Mouse (Mus musculus) forelimb bud, embryonic 11.5 days (tissue): ENCODE measurements around the gene Gm44965.
A peak's percentile ranks its signal among the peaks of the same experiment; 100 is the strongest.

Experiments
- DNase-seq: peaks from one replicate; pipeline ENCODE4 v3.0.0-alpha.2; 2012; ENCODE audit warnings: low read depth, low spot score

Gm44965 gene

GRCm38 (mm10) chr6:48623460-48623859, 29.7 kb downstream of the Gm44965 start:
- DNase-seq, result no peak

GRCm38 (mm10) chr6:48626464-48626863, 32.7 kb downstream of the Gm44965 start, which contains the start of gene AI854703:
AI854703 (plus strand) TSS chr6:48626764.
- DNase-seq, result no peak

- peak; percentile 62 for DNase-seq
These were observed 33.2 kb downstream of the Gm44965 start for GRCm38 (mm10) chr6:48626984-48627383.

- DNase-seq, result no peak
These were observed 33.8 kb downstream of the Gm44965 start for GRCm38 (mm10) chr6:48627511-48627924.

- DNase-seq, result no peak
These were observed 34.6 kb downstream of the Gm44965 start for GRCm38 (mm10) chr6:48628377-48628776.

GRCm38 (mm10) chr6:48628808-48629660, 35.3 kb downstream of the Gm44965 start:
- peak; percentile 20 for DNase-seq

- DNase-seq, result no peak
These were observed 35.9 kb downstream of the Gm44965 start for GRCm38 (mm10) chr6:48629661-48630034.

GRCm38 (mm10) chr6:48630831-48631230, 37.1 kb downstream of the Gm44965 start:
- DNase-seq, result no peak

GRCm38 (mm10) chr6:48635105-48635504, 41.4 kb downstream of the Gm44965 start:
- no peak for DNase-seq

GRCm38 (mm10) chr6:48636515-48636914, 42.8 kb downstream of the Gm44965 start:
- no peak for DNase-seq

GRCm38 (mm10) chr6:48637811-48638500, 44.2 kb downstream of the Gm44965 start:
- no peak for DNase-seq

- no peak for DNase-seq
These were observed 44.8 kb downstream of the Gm44965 start for GRCm38 (mm10) chr6:48638553-48638952.

GRCm38 (mm10) chr6:48641391-48641790, 47.6 kb downstream of the Gm44965 start:
- no peak for DNase-seq

- peak; percentile 82 for DNase-seq
These were observed 49.1 kb downstream of the Gm44965 start for GRCm38 (mm10) chr6:48642764-48643292.

GRCm38 (mm10) chr6:48645660-48646308, 52.0 kb downstream of the Gm44965 start:
- DNase-seq, result peak; percentile 77

GRCm38 (mm10) chr6:48646309-48646690, 52.6 kb downstream of the Gm44965 start:
- no peak for DNase-seq

GRCm38 (mm10) chr6:48646995-48647394, 53.3 kb downstream of the Gm44965 start, which contains the start of gene Gimap8:
Gimap8 (plus strand) TSS chr6:48647234.
- no peak for DNase-seq

- no peak for DNase-seq
These were observed 53.9 kb downstream of the Gm44965 start for GRCm38 (mm10) chr6:48647611-48648010.

GRCm38 (mm10) chr6:48648779-48649178, 55.0 kb downstream of the Gm44965 start:
- DNase-seq, result no peak

- DNase-seq, result no peak
These were observed 56.3 kb downstream of the Gm44965 start for GRCm38 (mm10) chr6:48650041-48650440.

GRCm38 (mm10) chr6:48658721-48659120, 65.0 kb downstream of the Gm44965 start:
- DNase-seq, result no peak

- DNase-seq, result no peak
These were observed 71.0 kb downstream of the Gm44965 start for GRCm38 (mm10) chr6:48664750-48665149.
